Mouse (Mus musculus) kidney, embryonic 16.5 days (tissue): Measurements from ENCODE around the gene Crocc2. TPM values are rescaled to one million over a fixed set of nuclear protein-coding genes. Genes with fewer than 3 reads are reported as not detected.
A peak's percentile ranks its signal among the peaks of the same experiment; 100 is the strongest.

Experiments
- ATAC-seq: fragments of 200-750 bp; cut with Nextera tagmentation; 2 replicates; pipeline ENCODE4 v1.8.0; 2017; ENCODE audit warnings: moderate TSS enrichment; ENCODE audit not compliant: low FRiP score, low TSS enrichment
- H3K27ac ChIP-seq: fragments of 300-500 bp; sonication (generic); 2 replicates; pipeline ENCODE4 v1.5.1; 2014; ENCODE audit warnings: low read length
- H3K27me3 ChIP-seq: fragments of 300-500 bp; sonication (generic); 2 replicates; pipeline ENCODE4 v1.6.1; 2014; ENCODE audit warnings: low read length, control low read depth, mixed read lengths; ENCODE audit not compliant: insufficient read depth
- H3K36me3 ChIP-seq: fragments of 300-500 bp; sonication (generic); 2 replicates; pipeline ENCODE4 v1.6.1; 2014; ENCODE audit warnings: low read length, control low read depth, mixed read lengths; ENCODE audit not compliant: insufficient read depth
- H3K4me1 ChIP-seq: fragments of 300-500 bp; sonication (generic); 2 replicates; pipeline ENCODE4 v1.6.1; 2014; ENCODE audit warnings: low read length, control low read depth, mixed read lengths; ENCODE audit not compliant: insufficient read depth
- H3K4me2 ChIP-seq: fragments of 300-500 bp; sonication (generic); replicated peaks from 2 replicates; pipeline ENCODE4 v1.6.1; 2014; ENCODE audit warnings: low read depth, low read length
- H3K4me3 ChIP-seq: fragments of 300-500 bp; sonication (generic); 2 replicates; pipeline ENCODE4 v1.5.1; 2014; ENCODE audit warnings: mild to moderate bottlenecking, low read length
- H3K9ac ChIP-seq: fragments of 300-500 bp; sonication (generic); replicated peaks from 2 replicates; pipeline ENCODE4 v1.6.1; 2014; ENCODE audit warnings: low read length
- H3K9me3 ChIP-seq: fragments of 300-500 bp; sonication (generic); 2 replicates; pipeline ENCODE4 v1.6.1; 2016; ENCODE audit warnings: low read length, control low read depth
- WGBS: fragments of 180-500 bp; shearing (Covaris S2); extraction: QIAGEN DNeasy Blood & Tissue Kit; methylation state at CpG from one replicate; pipeline ENCODE4 v1.1.7; 2014; 5-methylcytosine and 5-hydroxymethylcytosine counted together
- polyA plus RNA-seq: library from polyadenylated mRNA; unstranded; fragments of >200 nt; fragmentation: Nextera tagmentation; extraction: Ambion mirVana; gene quantifications from 2 replicates; pipeline ENCODE4 v1.2.1, GENCODE M21; 2015

The Crocc2 gene
- polyA plus RNA-seq, 1 experiment from 2014 or later: 0.34 TPM

- ATAC-seq: peak; percentile 62
- H3K36me3 ChIP-seq: no peaks in the 10 kb centered on the region
- no peak within 1 kb of the TSS for H3K9ac ChIP-seq
- peak within 1 kb of the TSS; percentile 40; the same call in 1 of the 2 replicates for H3K27ac ChIP-seq
- no peaks in the 10 kb centered on the region for H3K9me3 ChIP-seq
- H3K4me3 ChIP-seq: no peak within 1 kb of the TSS
- no peak within 1 kb of the TSS for H3K4me2 ChIP-seq
- no peaks in the 10 kb centered on the region for H3K27me3 ChIP-seq
- H3K4me1 ChIP-seq: peaks cover 8% of the 10 kb centered on the region; the same call in 1 of the 2 replicates
- 60% methylated on average over 8 of the region's 8 CpGs for WGBS
Measured at GRCm38 (mm10) chr1:93160501-93161133, 7.9 kb upstream of the Crocc2 start, which contains the start of gene 2310007B03Rik. Gene 2310007B03Rik (minus strand): TSS chr1:93160948.

GRCm38 (mm10) chr1:93161350-93161749 lies 7.2 kb upstream of the Crocc2 start:
- Histone ChIP-seq H3K27me3 (no peaks in the 10 kb centered on the region), H3K9ac (no peak overlapping the region), H3K4me3 (no peak overlapping the region), H3K9me3 (no peaks in the 10 kb centered on the region), H3K36me3 (no peaks in the 10 kb centered on the region), H3K27ac (no peak overlapping the region), H3K4me2 (no peak overlapping the region), H3K4me1 (peaks cover 8% of the 10 kb centered on the region; the same call in 1 of the 2 replicates)
- no peak for ATAC-seq
- 76% methylated on average over 8 of the region's 8 CpGs for WGBS

GRCm38 (mm10) chr1:93161921-93162320 lies 6.6 kb upstream of the Crocc2 start:
- Histone ChIP-seq H3K9me3 (no peaks in the 10 kb centered on the region), H3K4me2 (no peak overlapping the region), H3K9ac (no peak overlapping the region), H3K27me3 (no peaks in the 10 kb centered on the region), H3K4me1 (peaks cover 8% of the 10 kb centered on the region; the same call in 1 of the 2 replicates), H3K36me3 (no peaks in the 10 kb centered on the region), H3K27ac (no peak overlapping the region), H3K4me3 (no peak overlapping the region)
- 78% methylated on average over 10 of the region's 10 CpGs for WGBS
- no peak for ATAC-seq

GRCm38 (mm10) chr1:93162588-93162987 lies 5.9 kb upstream of the Crocc2 start:
- Histone ChIP-seq H3K4me2 (no peak overlapping the region), H3K9ac (no peak overlapping the region), H3K36me3 (no peaks in the 10 kb centered on the region), H3K4me1 (peaks cover 8% of the 10 kb centered on the region; the same call in 1 of the 2 replicates), H3K27me3 (no peaks in the 10 kb centered on the region), H3K27ac (no peak overlapping the region), H3K4me3 (no peak overlapping the region), H3K9me3 (no peaks in the 10 kb centered on the region)
- WGBS: 88% methylated on average over 7 of the region's 7 CpGs
- no peak for ATAC-seq

- Histone ChIP-seq H3K36me3 (no peaks in the 10 kb centered on the region), H3K4me2 (no peak overlapping the region), H3K27me3 (no peaks in the 10 kb centered on the region), H3K4me1 (peaks cover 5% of the 10 kb centered on the region; the same call in 1 of the 2 replicates), H3K4me3 (no peak overlapping the region), H3K9ac (no peak overlapping the region), H3K27ac (no peak overlapping the region), H3K9me3 (no peaks in the 10 kb centered on the region)
- 77% methylated on average over 9 of the region's 9 CpGs for WGBS
- no peak for ATAC-seq
Measured at GRCm38 (mm10) chr1:93165447-93165846, 3.1 kb upstream of the Crocc2 start.

- Histone ChIP-seq H3K36me3 (no peaks in the 10 kb centered on the region), H3K27ac (no peak overlapping the region), H3K9me3 (no peaks in the 10 kb centered on the region), H3K9ac (no peak overlapping the region), H3K4me1 (no peaks in the 10 kb centered on the region), H3K4me3 (no peak overlapping the region), H3K4me2 (no peak overlapping the region), H3K27me3 (no peaks in the 10 kb centered on the region)
- no peak for ATAC-seq
- 81% methylated on average over 11 of the region's 11 CpGs for WGBS
Measured at GRCm38 (mm10) chr1:93166346-93167079, 2.0 kb upstream of the Crocc2 start.

- Histone ChIP-seq H3K36me3 (no peaks in the 10 kb centered on the region), H3K4me2 (no peak overlapping the region), H3K27ac (no peak overlapping the region), H3K4me1 (peaks cover 23% of the 10 kb centered on the region), H3K9ac (no peak overlapping the region), H3K27me3 (peaks cover 4% of the 10 kb centered on the region; the same call in 1 of the 2 replicates), H3K9me3 (no peaks in the 10 kb centered on the region), H3K4me3 (no peak overlapping the region)
- 68% methylated on average over 4 of the region's 4 CpGs for WGBS
- no peak for ATAC-seq
Measured at GRCm38 (mm10) chr1:93173665-93174064, 5.1 kb downstream of the Crocc2 start.

- Histone ChIP-seq H3K36me3 (no peaks in the 10 kb centered on the region), H3K27me3 (peaks cover 4% of the 10 kb centered on the region; the same call in 1 of the 2 replicates), H3K4me3 (no peak overlapping the region), H3K27ac (no peak overlapping the region), H3K4me1 (peaks cover 23% of the 10 kb centered on the region), H3K9ac (no peak overlapping the region), H3K9me3 (no peaks in the 10 kb centered on the region), H3K4me2 (no peak overlapping the region)
- ATAC-seq: peak; percentile 70
- 0% methylated on average over 4 of the region's 4 CpGs for WGBS
Measured at GRCm38 (mm10) chr1:93174399-93174798, 5.9 kb downstream of the Crocc2 start.

GRCm38 (mm10) chr1:93175849-93176248 lies 7.3 kb downstream of the Crocc2 start:
- 13% methylated on average over 6 of the region's 6 CpGs for WGBS

More at GRCm38 (mm10) chr1:93175849-93176248, 7.3 kb downstream of the Crocc2 start:
- Histone ChIP-seq H3K36me3 (no peaks in the 10 kb centered on the region), H3K9ac (no peak overlapping the region), H3K9me3 (no peaks in the 10 kb centered on the region), H3K4me3 (no peak overlapping the region), H3K4me1 (peaks cover 23% of the 10 kb centered on the region), H3K27ac (peak overlapping the region; percentile 91), H3K27me3 (peaks cover 4% of the 10 kb centered on the region; the same call in 1 of the 2 replicates), H3K4me2 (peak overlapping the region; percentile 76)
- ATAC-seq: no peak
